Mouse (Mus musculus): ENCODE data around the gene Tmco1. TPM values are rescaled to one million over a fixed set of nuclear protein-coding genes. Genes with fewer than 3 reads are reported as not detected.

Gene Tmco1
- polyA plus RNA-seq, 1 experiment from 2014 or later: 80.1 TPM

GRCm38 (mm10) chr1:167306451-167307240, 1.5 kb upstream of the Tmco1 start:
- Histone ChIP-seq H3K4me2 (replicated peaks) (no peak overlapping the region), H3K36me3 (no peaks in the 10 kb centered on the region), H3K9ac (replicated peaks) (no peak overlapping the region), H3K4me3 (no peak overlapping the region), H3K27ac (replicated peaks) (no peak overlapping the region), H3K9me3 (no peaks in the 10 kb centered on the region), H3K4me1 (peaks cover 11% of the 10 kb centered on the region), H3K27me3 (no peaks in the 10 kb centered on the region)
- WGBS: 76% methylated on average over 5 of the region's 5 CpGs
- ATAC-seq (ENCODE audit: low FRiP score, low read depth): no peak

GRCm38 (mm10) chr1:167307674-167308073, 504 bp upstream of the Tmco1 start:
- 0 out of 2 replicates have a peak overlapping the region, but pooled peaks have one; percentile 94 for H3K27ac ChIP-seq (replicated peaks)
- H3K9ac ChIP-seq (replicated peaks): peak overlapping the region; percentile 90; the same call in 1 of the 2 replicates
- peaks cover 11% of the 10 kb centered on the region for H3K4me1 ChIP-seq
- H3K36me3 ChIP-seq: peaks cover 7% of the 10 kb centered on the region; the same call in 1 of the 2 replicates
- no peak for ATAC-seq (ENCODE audit: low FRiP score, low read depth)
- WGBS: 70% methylated on average over 11 of the region's 11 CpGs
- H3K27me3 ChIP-seq: no peaks in the 10 kb centered on the region
- peak overlapping the region; percentile 82 for H3K4me2 ChIP-seq (replicated peaks)
- no peaks in the 10 kb centered on the region for H3K9me3 ChIP-seq
- peak overlapping the region; percentile 75 for H3K4me3 ChIP-seq

GRCm38 (mm10) chr1:167312367-167312766, 4.2 kb downstream of the Tmco1 start:
- H3K9me3 ChIP-seq: no peaks in the 10 kb centered on the region
- ATAC-seq (ENCODE audit: low FRiP score, low read depth): no peak
- no peak overlapping the region for H3K4me2 ChIP-seq (replicated peaks)
- H3K4me3 ChIP-seq: no peak overlapping the region
- peaks cover 8% of the 10 kb centered on the region for H3K4me1 ChIP-seq
- no peak overlapping the region for H3K27ac ChIP-seq (replicated peaks)
- H3K9ac ChIP-seq (replicated peaks): no peak overlapping the region
- H3K27me3 ChIP-seq: no peaks in the 10 kb centered on the region
- peaks cover 27% of the 10 kb centered on the region for H3K36me3 ChIP-seq

- 84% methylated on average over 4 of the region's 4 CpGs for WGBS
- Histone ChIP-seq H3K27ac (replicated peaks) (no peak overlapping the region), H3K9ac (replicated peaks) (no peak overlapping the region), H3K27me3 (no peaks in the 10 kb centered on the region), H3K4me1 (peaks cover 8% of the 10 kb centered on the region), H3K36me3 (peaks cover 34% of the 10 kb centered on the region), H3K9me3 (no peaks in the 10 kb centered on the region), H3K4me3 (no peak overlapping the region), H3K4me2 (replicated peaks) (no peak overlapping the region)
- ATAC-seq (ENCODE audit: low FRiP score, low read depth): no peak
These were observed 5.0 kb downstream of the Tmco1 start for GRCm38 (mm10) chr1:167313220-167313619.

- Histone ChIP-seq H3K4me3 (no peak overlapping the region), H3K9ac (replicated peaks) (no peak overlapping the region), H3K4me1 (no peaks in the 10 kb centered on the region), H3K9me3 (no peaks in the 10 kb centered on the region), H3K4me2 (replicated peaks) (no peak overlapping the region), H3K27ac (replicated peaks) (no peak overlapping the region), H3K36me3 (peaks cover 79% of the 10 kb centered on the region), H3K27me3 (no peaks in the 10 kb centered on the region)
- ATAC-seq (ENCODE audit: low FRiP score, low read depth): no peak
- 98% methylated on average over 6 of the region's 6 CpGs for WGBS
These were observed 13.5 kb downstream of the Tmco1 start for GRCm38 (mm10) chr1:167321691-167322090.

- Histone ChIP-seq H3K27ac (replicated peaks) (no peak overlapping the region), H3K4me1 (no peaks in the 10 kb centered on the region), H3K9ac (replicated peaks) (no peak overlapping the region), H3K4me3 (no peak overlapping the region), H3K36me3 (peaks cover 71% of the 10 kb centered on the region), H3K4me2 (replicated peaks) (no peak overlapping the region), H3K9me3 (no peaks in the 10 kb centered on the region), H3K27me3 (no peaks in the 10 kb centered on the region)
- no peak for ATAC-seq (ENCODE audit: low FRiP score, low read depth)
- whole genome bisulfite sequencing: 88% methylated on average over 6 of the region's 6 CpGs
These were observed 20.6 kb downstream of the Tmco1 start for GRCm38 (mm10) chr1:167328776-167329175.

GRCm38 (mm10) chr1:167331106-167331505, 22.9 kb downstream of the Tmco1 start:
- ATAC-seq (ENCODE audit: low FRiP score, low read depth): no peak
- Histone ChIP-seq H3K4me1 (no peaks in the 10 kb centered on the region), H3K4me2 (replicated peaks) (no peak overlapping the region), H3K36me3 (peaks cover 59% of the 10 kb centered on the region), H3K27ac (replicated peaks) (no peak overlapping the region), H3K9me3 (no peaks in the 10 kb centered on the region), H3K4me3 (no peak overlapping the region), H3K9ac (replicated peaks) (no peak overlapping the region), H3K27me3 (no peaks in the 10 kb centered on the region)
- 94% methylated on average over 8 of the region's 8 CpGs for WGBS

GRCm38 (mm10) chr1:167336398-167336797, 28.2 kb downstream of the Tmco1 start:
- Histone ChIP-seq H3K9me3 (no peaks in the 10 kb centered on the region), H3K27me3 (peaks cover 11% of the 10 kb centered on the region), H3K36me3 (peaks cover 17% of the 10 kb centered on the region), H3K9ac (replicated peaks) (no peak overlapping the region), H3K4me2 (replicated peaks) (no peak overlapping the region), H3K4me1 (no peaks in the 10 kb centered on the region), H3K4me3 (no peak overlapping the region), H3K27ac (replicated peaks) (no peak overlapping the region)
- WGBS: 90% methylated on average over 3 of the region's 3 CpGs
- ATAC-seq (ENCODE audit: low FRiP score, low read depth): no peak

- 23% methylated on average over 12 of the region's 12 CpGs for WGBS
- H3K4me2 ChIP-seq (replicated peaks): no peak overlapping the region
- H3K4me3 ChIP-seq: no peak overlapping the region
- no peak overlapping the region for H3K27ac ChIP-seq (replicated peaks)
- H3K4me1 ChIP-seq: no peaks in the 10 kb centered on the region
- peaks cover 7% of the 10 kb centered on the region; the same call in 1 of the 2 replicates for H3K36me3 ChIP-seq
- H3K9me3 ChIP-seq: no peaks in the 10 kb centered on the region
- peaks cover 12% of the 10 kb centered on the region for H3K27me3 ChIP-seq
- peak; percentile 69; the same call in 1 of the 2 replicates for ATAC-seq (ENCODE audit: low FRiP score, low read depth)
- no peak overlapping the region for H3K9ac ChIP-seq (replicated peaks)
These were observed 29.4 kb downstream of the Tmco1 start for GRCm38 (mm10) chr1:167337463-167338095.

- Histone ChIP-seq H3K9ac (replicated peaks) (no peak overlapping the region), H3K36me3 (no peaks in the 10 kb centered on the region), H3K4me2 (replicated peaks) (no peak overlapping the region), H3K27me3 (peaks cover 12% of the 10 kb centered on the region), H3K4me3 (no peak overlapping the region), H3K9me3 (no peaks in the 10 kb centered on the region), H3K4me1 (no peaks in the 10 kb centered on the region), H3K27ac (replicated peaks) (no peak overlapping the region)
- no peak for ATAC-seq (ENCODE audit: low FRiP score, low read depth)
- 74% methylated on average over 8 of the region's 9 CpGs for WGBS
These were observed 31.1 kb downstream of the Tmco1 start for GRCm38 (mm10) chr1:167339177-167339781.

GRCm38 (mm10) chr1:167340111-167340787, 32.1 kb downstream of the Tmco1 start:
- peak; percentile 76 for ATAC-seq (ENCODE audit: low FRiP score, low read depth)
- peak overlapping the region; percentile 54 for H3K9ac ChIP-seq (replicated peaks)
- H3K36me3 ChIP-seq: no peaks in the 10 kb centered on the region
- H3K27me3 ChIP-seq: peaks cover 12% of the 10 kb centered on the region
- 2% methylated on average over 47 of the region's 47 CpGs for WGBS
- no peak overlapping the region for H3K27ac ChIP-seq (replicated peaks)
- H3K9me3 ChIP-seq: no peaks in the 10 kb centered on the region
- peak overlapping the region; percentile 46 for H3K4me3 ChIP-seq
- peak overlapping the region; percentile 77 for H3K4me2 ChIP-seq (replicated peaks)
- no peaks in the 10 kb centered on the region for H3K4me1 ChIP-seq
